Mouse (Mus musculus): ENCODE results near the gene Gpr108.

DNA sequence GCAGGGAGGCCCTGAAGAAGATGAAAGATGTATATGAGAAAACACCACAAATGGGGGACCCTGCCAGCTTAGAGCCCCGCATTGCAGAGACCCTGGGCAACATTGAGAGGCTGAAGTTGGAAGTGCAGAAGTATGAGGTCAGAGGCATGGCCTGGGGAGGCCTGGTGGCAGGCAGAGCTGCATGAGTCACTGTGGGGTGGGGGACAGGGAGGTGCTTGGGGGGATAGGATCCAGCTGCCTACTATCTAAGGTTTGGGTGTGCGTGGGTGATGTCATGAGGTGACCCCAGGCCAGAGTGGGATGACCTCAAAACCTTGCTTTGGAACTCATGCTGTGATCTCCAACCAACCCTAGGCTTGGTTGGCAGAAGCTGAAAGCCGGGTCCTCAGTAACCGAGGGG is 13.0 kb upstream of the Gpr108 start:
- no peak for TF ChIP-seq CTCF (IDR thresholded peaks at IDR 0.05; ENCODE audit: low read depth, low read length)
- no peak for TF ChIP-seq POLR2A (IDR thresholded peaks at IDR 0.05; ENCODE audit: extremely low read depth, insufficient read depth, low read length)

Data from liver, adult 2 months (tissue).